Mouse (Mus musculus): Measurements from ENCODE around the gene Hist1h2ak.

The Hist1h2ak gene

GRCm38 (mm10) chr13:21755707-21756106 is 2.1 kb upstream of the Hist1h2ak start:
- DNase-seq (ENCODE audit: low read depth, low spot score) = peak; percentile 51

DNA sequence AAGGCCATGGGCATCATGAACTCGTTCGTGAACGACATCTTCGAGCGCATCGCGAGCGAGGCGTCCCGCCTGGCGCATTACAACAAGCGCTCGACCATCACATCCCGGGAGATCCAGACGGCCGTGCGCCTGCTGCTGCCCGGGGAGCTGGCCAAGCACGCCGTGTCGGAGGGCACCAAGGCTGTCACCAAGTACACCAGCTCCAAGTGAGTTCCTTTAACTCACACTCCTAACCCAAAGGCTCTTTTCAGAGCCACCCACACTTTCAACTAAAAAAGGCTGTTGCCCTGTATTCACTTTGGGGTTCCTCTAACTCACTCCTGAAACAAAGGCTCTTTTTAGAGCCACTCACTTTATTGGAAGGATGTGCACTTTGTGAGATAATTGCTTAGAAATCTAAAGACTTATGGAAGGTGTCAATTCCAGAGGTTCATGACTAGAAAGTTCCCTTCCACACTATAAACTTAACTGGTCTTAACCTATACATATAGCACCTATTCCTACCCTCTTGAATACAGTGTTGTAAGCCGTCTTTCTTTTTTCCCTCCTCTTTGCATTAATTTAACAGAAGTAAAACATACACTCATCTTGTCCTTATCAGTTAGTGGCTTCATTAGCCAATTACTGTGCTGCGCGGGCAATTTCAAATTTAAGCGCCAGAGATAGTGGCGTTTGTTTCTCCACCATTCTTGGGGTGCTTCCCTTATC is 821 bp upstream of the Hist1h2ak start:
- DNase-seq (ENCODE audit: low read depth, low spot score) = peak; percentile 76

- DNase-seq (ENCODE audit: low read depth, low spot score) = peak; percentile 77
These were observed 540 bp downstream of the Hist1h2ak start for GRCm38 (mm10) chr13:21753051-21753523.

DNA sequence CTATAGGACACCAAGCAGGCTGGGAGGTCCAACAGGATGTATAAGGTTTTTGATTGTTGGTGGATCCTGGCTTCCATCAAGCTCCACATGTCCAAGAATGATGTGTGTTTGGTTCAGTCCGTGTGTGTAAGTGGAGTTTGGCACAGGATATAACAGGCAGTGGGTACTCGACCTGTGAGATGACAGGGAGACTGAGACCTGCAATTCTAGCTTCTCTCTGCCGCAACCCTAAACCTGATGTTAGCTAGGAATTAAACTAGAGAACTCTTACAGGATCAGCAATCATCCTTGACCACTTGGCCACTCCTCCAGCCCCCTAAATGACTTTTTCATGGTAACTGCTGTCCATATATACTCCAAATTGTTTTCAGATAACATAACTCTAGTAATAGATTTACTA is 1.3 kb downstream of the Hist1h2ak start:
- peak; percentile 48 for DNase-seq (ENCODE audit: low read depth, low spot score)

DNA sequence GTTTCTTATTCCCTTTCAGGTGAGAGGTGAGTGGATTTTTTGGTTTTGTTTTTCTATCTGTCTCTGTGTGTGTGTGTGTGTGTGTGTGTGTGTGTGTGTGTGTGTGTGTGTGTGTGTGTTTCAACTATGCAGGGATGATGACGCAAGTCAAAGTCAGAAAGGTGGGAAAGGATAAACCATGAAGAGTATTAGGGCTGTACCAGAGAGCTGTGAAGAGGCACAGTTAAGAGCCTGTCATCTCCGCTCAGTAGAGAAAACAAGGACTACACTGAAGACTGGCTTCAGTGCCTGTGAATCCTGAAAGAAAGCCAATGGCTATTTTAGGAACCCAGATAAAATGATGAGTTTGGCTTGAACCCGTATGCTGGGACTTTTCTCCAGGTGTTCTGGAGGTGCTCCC is 1.8 kb downstream of the Hist1h2ak start:
- no peak for DNase-seq (ENCODE audit: low read depth, low spot score)

- peak; percentile 29 for DNase-seq (ENCODE audit: low read depth, low spot score)
These were observed 2.2 kb downstream of the Hist1h2ak start for GRCm38 (mm10) chr13:21751417-21751816.

DNA sequence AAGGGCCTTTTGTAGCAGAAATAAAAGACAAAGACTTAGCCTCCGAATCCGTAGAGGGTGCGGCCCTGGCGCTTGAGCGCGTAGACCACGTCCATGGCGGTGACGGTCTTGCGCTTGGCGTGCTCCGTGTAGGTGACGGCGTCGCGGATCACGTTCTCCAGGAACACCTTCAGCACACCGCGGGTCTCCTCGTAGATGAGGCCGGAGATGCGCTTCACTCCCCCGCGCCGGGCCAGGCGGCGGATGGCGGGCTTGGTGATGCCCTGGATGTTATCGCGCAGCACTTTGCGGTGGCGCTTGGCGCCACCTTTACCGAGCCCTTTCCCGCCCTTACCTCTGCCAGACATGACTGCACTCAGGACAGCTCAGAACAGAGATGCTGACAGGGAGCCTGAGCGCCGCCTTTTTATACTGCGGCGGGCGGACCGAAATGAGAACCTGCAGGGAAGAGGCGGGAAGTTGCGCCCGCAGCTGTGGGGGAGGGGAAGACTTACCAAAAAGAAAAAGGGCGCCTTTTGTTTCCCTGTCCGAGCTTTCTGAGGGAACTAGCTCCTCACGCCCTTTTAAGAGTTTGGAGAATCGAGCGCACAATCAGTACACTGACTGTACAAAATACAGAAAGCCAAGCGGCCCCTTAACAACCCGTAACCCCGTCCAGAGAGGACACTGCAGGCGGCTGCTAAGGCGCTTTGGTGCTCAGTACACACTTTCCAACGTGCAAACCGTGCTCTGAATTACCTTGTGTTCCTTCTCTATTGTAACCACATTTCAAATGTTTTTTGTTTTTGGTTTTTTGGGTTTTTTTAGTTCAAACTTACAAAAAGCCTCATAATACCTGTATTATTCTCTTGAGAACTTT is 3.2 kb downstream of the Hist1h2ak start, which contains the start of gene Hist1h4k:
Hist1h4k (minus strand) TSS at position 347 of the 859 bp plus-strand sequence.
- peak; percentile 95 for DNase-seq (ENCODE audit: low read depth, low spot score)

DNA sequence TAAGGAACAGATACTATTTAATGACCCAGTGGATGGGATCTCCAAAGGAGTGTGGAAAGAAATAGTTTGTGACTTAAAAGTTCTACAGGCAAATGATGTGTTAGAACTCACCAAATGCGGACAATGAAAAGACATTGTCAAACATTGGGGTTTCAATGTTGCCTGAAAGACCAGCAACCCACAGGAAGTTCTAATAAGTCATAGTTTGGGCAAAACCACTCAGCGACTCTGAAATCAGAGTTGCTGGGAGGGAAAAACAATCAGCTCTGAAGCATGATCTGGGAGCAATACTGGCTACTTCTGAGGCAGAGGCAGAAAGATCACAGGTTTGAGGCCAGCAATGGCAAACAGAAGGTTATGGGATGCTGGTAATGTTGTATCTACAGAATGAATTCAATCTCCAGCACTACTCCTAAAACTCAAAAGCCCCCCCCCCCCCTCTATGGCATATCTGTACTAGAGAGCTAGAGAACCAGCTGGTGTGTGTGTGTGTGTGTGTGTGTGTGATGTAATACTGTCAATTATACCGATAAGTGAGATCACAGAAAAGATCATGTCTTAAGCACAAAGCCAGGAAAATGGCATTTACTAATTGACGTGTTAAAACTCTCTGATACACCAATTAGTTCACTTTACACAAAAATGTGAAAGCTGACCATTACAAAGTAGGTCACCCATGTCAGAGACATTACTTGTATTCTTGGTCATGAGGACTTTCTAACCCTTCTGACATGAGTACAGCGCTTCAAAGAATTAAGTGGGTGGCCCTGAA is 4.1 kb downstream of the Hist1h2ak start:
- DNase-seq (ENCODE audit: low read depth, low spot score) = peak; percentile 72

- no peak for DNase-seq (ENCODE audit: low read depth, low spot score)
These were observed 8.6 kb downstream of the Hist1h2ak start for GRCm38 (mm10) chr13:21745006-21745405.

- peak; percentile 94 for DNase-seq (ENCODE audit: low read depth, low spot score)
These were observed 18.5 kb downstream of the Hist1h2ak start, which contains the start of gene Hist1h4j for GRCm38 (mm10) chr13:21734906-21735767. Gene Hist1h4j (plus strand): TSS chr13:21735064.

DNA sequence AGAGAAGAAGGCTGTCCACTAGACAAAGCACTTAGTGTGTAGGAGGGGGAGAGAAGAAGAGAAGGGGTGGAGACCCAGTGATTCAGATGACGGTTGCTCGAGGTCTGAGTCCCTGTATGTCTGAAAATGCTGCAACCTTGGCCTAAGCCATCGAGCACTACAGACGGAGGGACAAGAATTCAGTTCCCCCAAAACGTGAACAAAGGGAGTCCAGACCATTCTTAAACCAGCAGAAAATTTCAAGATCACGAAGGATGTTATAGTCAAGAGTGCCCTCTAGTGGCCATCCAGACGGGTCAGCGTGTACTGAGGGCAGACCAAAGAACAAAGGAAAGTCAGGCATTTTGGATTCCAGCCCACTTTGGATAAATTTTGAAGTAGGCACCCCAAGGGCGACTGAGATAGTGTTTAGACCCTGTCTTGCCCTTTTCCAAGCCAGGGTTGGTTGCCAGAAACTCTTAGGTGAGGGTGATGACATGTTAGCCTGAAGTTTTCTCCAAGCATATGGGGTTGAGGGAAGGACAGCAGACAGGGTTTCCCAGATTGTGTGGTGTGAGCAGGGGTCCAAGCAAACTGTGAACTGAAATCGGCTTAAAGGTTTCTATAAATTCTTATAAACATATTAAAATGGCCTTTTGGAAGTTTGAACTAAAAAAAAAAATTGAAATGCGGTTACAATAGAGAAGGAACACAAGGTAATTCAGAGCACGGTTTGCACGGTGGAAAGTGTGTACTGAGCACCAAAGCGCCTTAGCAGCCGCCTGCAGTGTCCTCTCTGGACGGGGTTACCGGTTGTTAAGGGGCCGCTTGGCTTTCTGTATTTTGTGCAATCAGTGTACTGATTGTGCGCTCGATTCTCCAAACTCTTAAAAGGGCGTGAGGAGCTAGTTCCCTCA is 19.4 kb downstream of the Hist1h2ak start:
- DNase-seq (ENCODE audit: low read depth, low spot score) = peak; percentile 90

DNA sequence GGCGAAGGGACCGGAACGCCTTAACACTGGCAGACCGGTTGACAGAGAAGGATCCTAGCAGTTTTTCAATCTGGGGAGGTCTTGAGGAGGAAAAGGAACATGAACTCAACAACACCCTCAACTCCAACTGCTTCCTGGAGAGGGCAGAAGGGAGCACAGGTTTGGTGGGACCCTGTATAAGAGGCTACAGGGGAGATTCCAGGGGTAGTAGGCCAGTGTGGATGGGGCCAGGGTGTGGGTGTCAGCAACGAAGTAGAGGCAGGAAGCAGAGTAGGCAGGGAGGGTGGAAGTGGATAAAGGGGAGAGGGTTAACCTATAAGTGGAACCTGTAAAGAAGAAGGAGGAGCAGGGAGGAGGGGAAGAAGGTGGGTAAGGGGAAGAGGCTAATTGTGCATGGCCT is 20.2 kb downstream of the Hist1h2ak start:
- peak; percentile 48 for DNase-seq (ENCODE audit: low read depth, low spot score)

- no peak for DNase-seq (ENCODE audit: low read depth, low spot score)
These were observed 24.1 kb downstream of the Hist1h2ak start for GRCm38 (mm10) chr13:21729544-21729943.

- DNase-seq (ENCODE audit: low read depth, low spot score) = no peak
These were observed 25.6 kb downstream of the Hist1h2ak start for GRCm38 (mm10) chr13:21727948-21728572.

GRCm38 (mm10) chr13:21722993-21723836 is 30.4 kb downstream of the Hist1h2ak start:
- DNase-seq (ENCODE audit: low read depth, low spot score) = peak; percentile 55

DNA sequence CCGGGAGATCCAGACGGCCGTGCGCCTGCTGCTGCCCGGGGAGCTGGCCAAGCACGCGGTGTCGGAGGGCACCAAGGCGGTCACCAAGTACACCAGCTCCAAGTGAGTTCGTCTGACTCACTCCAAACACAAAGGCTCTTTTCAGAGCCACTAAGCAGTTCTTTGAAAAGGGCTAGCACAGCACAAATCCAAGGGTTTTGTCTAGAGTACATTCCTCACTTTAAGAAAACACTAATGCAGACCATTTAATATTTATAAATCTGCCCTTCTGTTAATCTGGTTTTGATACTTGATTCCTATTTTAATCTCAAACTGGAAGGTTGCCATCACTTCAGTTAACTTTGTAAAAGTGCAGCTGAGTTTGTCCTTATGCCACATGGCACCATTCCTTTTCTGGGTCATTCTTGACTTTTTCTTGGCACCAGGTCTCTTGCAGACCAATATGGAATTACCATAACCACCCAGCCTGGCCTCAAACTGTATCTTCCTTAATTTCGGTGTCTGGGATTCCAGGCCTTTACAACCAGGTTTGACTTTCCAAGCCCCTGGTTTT is 31.2 kb downstream of the Hist1h2ak start:
- DNase-seq (ENCODE audit: low read depth, low spot score) = no peak

GRCm38 (mm10) chr13:21721757-21722372 is 31.8 kb downstream of the Hist1h2ak start, which contains the start of gene Hist1h2bm:
Gene Hist1h2bm (plus strand): TSS chr13:21722044.
- DNase-seq (ENCODE audit: low read depth, low spot score) = peak; percentile 94

All from A20 (cell line).